In genomic region chr5:74721816-74722215, GRCm38 (mm10) we compare ENCODE assay signal across 18 mouse cellular contexts. TPM values are rescaled to one million over a fixed set of nuclear protein-coding genes. Genes with fewer than 3 reads are reported as not detected.
DNase-seq lines count a peak whose midpoint lies in the region; ATAC-seq and TF ChIP-seq lines count a peak whose summit lies in the region.
"Had no signal": no experiment of that assay in that cellular context is flagged by ENCODE, and none has a peak within 500 bp of the region (broad histone marks: within the 10 kb centered on the region; RNA-seq: fewer than 3 reads in every experiment).

No protein-coding gene starts in this region.

- H3K9ac ChIP-seq in hindbrain, postnatal 0 days (replicated peaks; ENCODE audit: low read length): no peak overlapping the region
- no peak overlapping the region for H3K9ac ChIP-seq in hindbrain, embryonic 16.5 days (ENCODE audit: low read depth, low read length)
- H3K9ac ChIP-seq in CH12.LX (ENCODE audit: insufficient read depth, low read depth): no peak overlapping the region
- H3K9ac ChIP-seq: embryonic facial prominence, embryonic 13.5 days; forebrain, embryonic 13.5 days; hindbrain, embryonic 15.5 days had no signal

- peak; percentile 9 to 18 for DNase-seq in cerebellum, postnatal 25 days
- DNase-seq in cerebellum, adult 18-20 months: no peak
- DNase-seq in hindbrain, postnatal 0 days (ENCODE audit: low spot score): peak; percentile 12
- no peak for DNase-seq in CH12.LX (ENCODE audit: extremely low read depth)
- DNase-seq in embryonic facial prominence, embryonic 10.5 days (ENCODE audit: low spot score): no peak
- DNase-seq in layer of hippocampus, adult 9-11 months: no peak
- DNase-seq: adrenal gland, adult 8-10 months; adrenal gland, postnatal 36 days; cerebellum, adult 9-11 months; gastrocnemius, postnatal 36 days; heart, adult 18-20 months; heart, postnatal 10 days; kidney, adult 11 months had no signal

- ATAC-seq in hindbrain, postnatal 0 days: no peak
- no peak for ATAC-seq in hindbrain, embryonic 16.5 days
- ATAC-seq: forebrain, embryonic 13.5 days had no signal

- H3K27me3 ChIP-seq in hindbrain, postnatal 0 days (ENCODE audit: insufficient read depth, low read length): no peaks in the 10 kb centered on the region
- H3K27me3 ChIP-seq in hindbrain, embryonic 16.5 days (replicated peaks; ENCODE audit: control insufficient read depth, insufficient read depth, low read length): no peaks in the 10 kb centered on the region
- no peaks in the 10 kb centered on the region for H3K27me3 ChIP-seq in CH12.LX (replicated peaks)
- H3K27me3 ChIP-seq in embryonic facial prominence, embryonic 10.5 days (replicated peaks; ENCODE audit: low read depth, poor library complexity, severe bottlenecking): no peaks in the 10 kb centered on the region
- H3K27me3 ChIP-seq: embryonic facial prominence, embryonic 13.5 days; forebrain, embryonic 13.5 days; hindbrain, embryonic 15.5 days had no signal

- no peak for TF ChIP-seq POLR2A in CH12.LX (IDR thresholded peaks at IDR 0.05; ENCODE audit: low read depth, low read length)

- 0 out of 2 replicates have a peak, but pooled peaks cover 3% of the 10 kb centered on the region for H3K9me3 ChIP-seq in hindbrain, postnatal 0 days (ENCODE audit: low read length)
- no peaks in the 10 kb centered on the region for H3K9me3 ChIP-seq in hindbrain, embryonic 16.5 days (ENCODE audit: control insufficient read depth, low read length)
- H3K9me3 ChIP-seq in CH12.LX (replicated peaks; ENCODE audit: low read length): peaks cover 3% of the 10 kb centered on the region
- H3K9me3 ChIP-seq in embryonic facial prominence, embryonic 10.5 days: no peaks in the 10 kb centered on the region
- H3K9me3 ChIP-seq: embryonic facial prominence, embryonic 13.5 days; forebrain, embryonic 13.5 days; heart, embryonic 10.5 days; hindbrain, embryonic 15.5 days had no signal

- dilution Hi-C loops in CH12.LX (cut with MboI; ENCODE audit: extremely low pct_ligation_motif_present, extremely low pct_unique_long_range_greater_than_20kb, low sequenced_read_pairs): no loop called here

- no peak overlapping the region; the same call in 1 of the 2 replicates for H3K27ac ChIP-seq in hindbrain, postnatal 0 days
- no peak overlapping the region for H3K27ac ChIP-seq in hindbrain, embryonic 16.5 days (ENCODE audit: low read depth, low read length)
- no peak overlapping the region for H3K27ac ChIP-seq in CH12.LX (ENCODE audit: insufficient read depth, low read depth)
- 0 out of 2 replicates have a peak overlapping the region, but pooled peaks have one; percentile 5 for H3K27ac ChIP-seq in embryonic facial prominence, embryonic 10.5 days (replicated peaks)
- H3K27ac ChIP-seq: embryonic facial prominence, embryonic 13.5 days; forebrain, embryonic 13.5 days; heart, embryonic 10.5 days; hindbrain, embryonic 15.5 days had no signal

- TF ChIP-seq EP300 in CH12.LX (IDR thresholded peaks at IDR 0.05; ENCODE audit: low read length): no peak

- no peak for TF ChIP-seq RAD21 in CH12.LX (IDR thresholded peaks at IDR 0.05; ENCODE audit: low read depth, low read length)

- in situ Hi-C loops in CH12.LX (cut with MboI; ENCODE audit: low pct_ligation_motif_present, low pct_unique_long_range_greater_than_20kb, low sequenced_read_pairs): no loop called here

- H3K4me1 ChIP-seq in hindbrain, postnatal 0 days (ENCODE audit: insufficient read depth, low read length): no peaks in the 10 kb centered on the region
- H3K4me1 ChIP-seq in hindbrain, embryonic 16.5 days (ENCODE audit: control insufficient read depth, insufficient read depth, low read depth, low read length): peaks cover 5% of the 10 kb centered on the region
- H3K4me1 ChIP-seq in CH12.LX (ENCODE audit: control insufficient read depth in 1 of 2, insufficient read depth in 2 of 2): no peaks in the 10 kb centered on the region
- H3K4me1 ChIP-seq in embryonic facial prominence, embryonic 10.5 days: peaks cover 20% of the 10 kb centered on the region
- H3K4me1 ChIP-seq: heart, embryonic 10.5 days had no signal

- H3K4me3 ChIP-seq in hindbrain, postnatal 0 days (ENCODE audit: low read length): no peak overlapping the region
- no peak overlapping the region for H3K4me3 ChIP-seq in hindbrain, embryonic 16.5 days (ENCODE audit: low read length)
- no peak overlapping the region for H3K4me3 ChIP-seq in CH12.LX (replicated peaks in 1 of 3; ENCODE audit: low read depth in 2 of 3, low read length in 2 of 3, poor library complexity in 1 of 3)
- H3K4me3 ChIP-seq in embryonic facial prominence, embryonic 10.5 days: no peak overlapping the region
- H3K4me3 ChIP-seq: embryonic facial prominence, embryonic 13.5 days; forebrain, embryonic 13.5 days; heart, embryonic 10.5 days; hindbrain, embryonic 15.5 days had no signal

- H3K36me3 ChIP-seq in hindbrain, postnatal 0 days (ENCODE audit: insufficient read depth, low read length): no peaks in the 10 kb centered on the region
- no peaks in the 10 kb centered on the region for H3K36me3 ChIP-seq in hindbrain, embryonic 16.5 days (ENCODE audit: control insufficient read depth, insufficient read depth, low read length)
- H3K36me3 ChIP-seq in CH12.LX (replicated peaks in 1 of 2; ENCODE audit: control insufficient read depth in 1 of 2, insufficient read depth in 1 of 2, low read length in 1 of 2): no peaks in the 10 kb centered on the region
- H3K36me3 ChIP-seq in embryonic facial prominence, embryonic 10.5 days (replicated peaks): no peaks in the 10 kb centered on the region
- H3K36me3 ChIP-seq: embryonic facial prominence, embryonic 13.5 days; heart, embryonic 10.5 days; hindbrain, embryonic 15.5 days had no signal

- 65% methylated on average over 3 of the region's 3 CpGs for WGBS in hindbrain, postnatal 0 days
- 71% methylated on average over 3 of the region's 3 CpGs for WGBS in hindbrain, embryonic 16.5 days
- WGBS in embryonic facial prominence, embryonic 10.5 days: 71% methylated on average over 3 of the region's 3 CpGs

- no peaks in the 10 kb centered on the region for H3K79me2 ChIP-seq in CH12.LX (replicated peaks; ENCODE audit: control insufficient read depth, extremely low read depth, insufficient read depth, poor library complexity, severe bottlenecking)

- no peak for TF ChIP-seq CTCF in hindbrain, postnatal 0 days (IDR thresholded peaks at IDR 0.05; ENCODE audit: low read depth)
- TF ChIP-seq CTCF in CH12.LX (conservative IDR thresholded peaks at IDR 0.05 in 1 of 2, IDR thresholded peaks at IDR 0.05 in 1 of 2; ENCODE audit: low read depth in 2 of 2, low read length in 2 of 2): no peak

- no peak overlapping the region for H3K4me2 ChIP-seq in hindbrain, postnatal 0 days (ENCODE audit: low read depth, low read length)
- H3K4me2 ChIP-seq in hindbrain, embryonic 16.5 days (ENCODE audit: low read length): no peak overlapping the region
- peak overlapping the region; percentile 67; the same call in 1 of the 2 replicates for H3K4me2 ChIP-seq in CH12.LX (ENCODE audit: insufficient read depth, low read depth, poor library complexity, severe bottlenecking)
- H3K4me2 ChIP-seq: hindbrain, embryonic 15.5 days had no signal

TF ChIP-seq in CH12.LX, 34 proteins besides CTCF, POLR2A, EP300 and RAD21:
- TF ChIP-seq MAZ (IDR thresholded peaks at IDR 0.05; ENCODE audit: low read depth, low read length) (no peak), MEF2A (IDR thresholded peaks at IDR 0.05; ENCODE audit: borderline replicate concordance, low read depth, low read length) (no peak), UBTF (IDR thresholded peaks at IDR 0.05; ENCODE audit: low read depth, low read length) (no peak), JUN (IDR thresholded peaks at IDR 0.05; ENCODE audit: insufficient read depth, low read depth, low read length) (no peak), PAX5 (IDR thresholded peaks at IDR 0.05; ENCODE audit: low read length) (no peak), IRF4 (IDR thresholded peaks at IDR 0.05; ENCODE audit: low read depth, low read length) (no peak), MYC (IDR thresholded peaks at IDR 0.05; ENCODE audit: low read depth, low read length) (no peak), CHD1 (IDR thresholded peaks at IDR 0.05; ENCODE audit: low read depth, low read length) (no peak)

RNA-seq across cellular contexts. Expression of gene Lnx1, which starts 19.1 kb away (rescaled TPM):
- 32.0 and 35.5 TPM in 2 replicates for total RNA-seq in hindbrain, postnatal 0 days (2014; rRNA removed)
- polyA plus RNA-seq in hindbrain, postnatal 0 days (2015; fragmentation: Nextera tagmentation; extraction: Ambion mirVana): 17.8 and 19.1 TPM in 2 replicates
- polyA plus RNA-seq in hindbrain, embryonic 16.5 days (2015; fragmentation: Nextera tagmentation; extraction: Ambion mirVana): 15.9 and 20.9 TPM in 2 replicates
- total RNA-seq in CH12.LX (2012; rRNA removed) (0.08 and 0.13 TPM in 2 replicates), CH12.LX (2014; rRNA removed) (0.16 TPM in 2 replicates)
- polyA plus RNA-seq in CH12.LX (2012; ENCODE audit: insufficient read length, low read depth): 0.26 and 0.35 TPM in 2 replicates
- polyA plus RNA-seq in embryonic facial prominence, embryonic 10.5 days (2016; fragmentation: Nextera tagmentation; extraction: Ambion mirVana): 1.7 TPM in 2 replicates

Comparison
In these comparisons a context has a peak if more than half of its experiments do, and no peak if none do; other contexts are left out.
1. DNase-seq: peak in cerebellum, postnatal 25 days (2 of 2) and hindbrain, postnatal 0 days (single experiment); none in cerebellum, adult 18-20 months (0 of 2), CH12.LX (single experiment), embryonic facial prominence, embryonic 10.5 days (single experiment) and layer of hippocampus, adult 9-11 months (single experiment).